Mouse (Mus musculus) neutrophil, adult 5-6 weeks (primary cell): ENCODE measurements around the gene Mtmr3. TPM values are rescaled to one million over a fixed set of nuclear protein-coding genes. Genes with fewer than 3 reads are reported as not detected.

ENCODE experiments used
- ATAC-seq: fragments of 151-379, 151-347 bp; 2 replicates; pipeline ENCODE4 v1.8.0; 2017; ENCODE audit warnings: mild to moderate bottlenecking, moderate TSS enrichment; ENCODE audit not compliant: insufficient number of reproducible peaks, poor library complexity, low FRiP score, severe bottlenecking; ENCODE audit errors: extremely low read depth
- total RNA-seq: library from RNA; stranded (forward); fragments of 200-1000 nt; gene quantifications from 2 replicates; pipeline ENCODE4 v1.2.3, GENCODE M21; 2017

Mtmr3 gene
- total RNA-seq, 1 experiment from 2014 or later = 158 TPM

DNA sequence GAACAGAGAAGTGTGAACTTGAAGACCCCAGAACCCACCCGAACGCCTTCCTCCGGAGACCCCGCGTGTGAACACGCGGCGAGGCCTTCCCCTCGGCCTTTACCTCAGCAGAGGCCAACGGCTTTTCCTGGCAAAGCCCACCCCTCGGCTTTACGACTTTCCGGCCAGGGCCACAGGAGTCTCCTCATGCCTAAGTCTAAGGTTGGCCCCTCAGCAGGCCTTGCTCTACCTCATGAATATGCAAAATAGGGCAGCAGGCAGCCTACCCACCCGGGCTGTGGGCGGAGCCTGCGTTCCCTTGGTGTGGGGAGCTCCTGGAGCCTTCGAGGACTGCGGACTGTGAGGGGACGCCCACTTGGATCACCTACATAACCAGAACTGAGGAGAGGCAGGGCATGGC, 153.7 kb downstream of the Mtmr3 start, which contains the start of gene Hormad2:
TSS of gene Hormad2 (minus strand) at position 128 of the 400 bp plus-strand sequence.
- no peak for ATAC-seq

GRCm38 (mm10) chr11:4438211-4438610, 156.5 kb downstream of the Mtmr3 start:
- ATAC-seq = no peak

DNA sequence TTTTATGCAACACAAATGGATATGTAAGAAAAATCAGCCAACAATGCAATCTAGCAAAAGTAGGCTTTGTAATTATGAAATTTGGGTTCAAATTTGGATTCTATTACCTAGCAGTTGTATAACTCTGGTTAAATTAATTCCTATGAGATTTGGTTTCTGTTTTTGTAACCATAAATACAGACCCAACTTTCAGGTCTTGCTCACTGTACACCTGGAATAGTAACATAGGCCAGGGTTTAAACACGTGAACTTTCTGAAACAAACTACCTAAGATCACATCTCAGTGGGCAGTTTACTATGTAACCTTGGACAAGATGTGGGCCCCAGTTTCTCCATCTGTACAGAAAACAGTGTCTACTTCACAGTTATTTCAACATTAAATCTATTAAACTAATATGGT, 157.3 kb downstream of the Mtmr3 start:
- no peak for ATAC-seq

DNA sequence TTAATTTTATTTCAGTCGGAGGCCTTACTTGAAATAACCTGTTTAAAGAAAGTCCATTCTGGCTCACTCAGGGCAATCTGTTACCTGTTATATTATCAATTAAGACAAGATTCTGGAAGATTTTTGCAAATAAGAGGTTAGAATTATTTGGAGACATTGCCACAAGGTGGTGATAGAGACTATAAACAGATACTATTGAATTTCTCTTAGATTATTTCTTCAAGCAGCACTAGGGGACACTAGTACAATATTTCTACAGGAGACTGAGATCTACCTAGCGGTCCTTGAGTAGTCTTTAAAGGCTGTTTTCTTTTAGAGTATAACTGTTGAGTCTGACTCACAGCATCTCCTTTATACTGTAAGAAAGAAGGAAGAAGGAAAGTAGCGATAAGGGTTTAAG, 158.0 kb downstream of the Mtmr3 start:
- no peak for ATAC-seq

DNA sequence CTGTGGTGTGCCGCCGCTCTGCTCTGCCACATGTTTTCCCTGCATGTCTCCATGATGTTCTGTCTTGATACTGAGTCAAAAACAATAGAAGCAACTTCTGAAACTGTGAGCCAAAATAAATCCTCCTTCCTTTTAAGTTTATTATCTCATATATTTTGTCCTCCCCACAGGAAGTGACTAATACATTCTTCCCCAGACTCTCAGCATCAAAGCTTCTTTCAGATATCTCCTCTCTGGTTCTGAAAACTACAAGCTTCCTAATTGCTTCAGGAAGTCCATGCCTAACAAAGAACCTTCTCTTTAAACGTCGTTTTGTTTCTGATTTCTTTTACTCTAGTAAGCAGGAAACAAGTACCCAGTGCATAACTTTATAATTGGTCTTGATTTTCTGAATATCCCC, 160.2 kb downstream of the Mtmr3 start:
- ATAC-seq = no peak

Other genes with a start within 250 kb of the Mtmr3 start
- gene Hormad2, start 153.8 kb downstream of the Mtmr3 start, total RNA-seq = 0.58 TPM in 1 of 2 replicates, not detected in the other
- not detected in 2 replicates for gene Gm11032, start 25.2 kb upstream of the Mtmr3 start, total RNA-seq
- 10.8 and 13.4 TPM in 2 replicates for gene Ascc2, start 42.9 kb upstream of the Mtmr3 start, total RNA-seq
- 40.1 and 49.5 TPM in 2 replicates for gene Uqcr10, start 109.5 kb upstream of the Mtmr3 start, total RNA-seq
- gene Zmat5, start 109.8 kb upstream of the Mtmr3 start, total RNA-seq = 9.3 and 10.4 TPM in 2 replicates
- gene Cabp7, start 151.9 kb upstream of the Mtmr3 start, total RNA-seq = 0.12 TPM in 1 of 2 replicates, not detected in the other